Mouse (Mus musculus): ENCODE results near the gene Ski. TPM values are rescaled to one million over a fixed set of nuclear protein-coding genes. Genes with fewer than 3 reads are reported as not detected.

Ski gene
- polyA plus RNA-seq, 2 experiments: 2.4 to 4.5 TPM

DNA sequence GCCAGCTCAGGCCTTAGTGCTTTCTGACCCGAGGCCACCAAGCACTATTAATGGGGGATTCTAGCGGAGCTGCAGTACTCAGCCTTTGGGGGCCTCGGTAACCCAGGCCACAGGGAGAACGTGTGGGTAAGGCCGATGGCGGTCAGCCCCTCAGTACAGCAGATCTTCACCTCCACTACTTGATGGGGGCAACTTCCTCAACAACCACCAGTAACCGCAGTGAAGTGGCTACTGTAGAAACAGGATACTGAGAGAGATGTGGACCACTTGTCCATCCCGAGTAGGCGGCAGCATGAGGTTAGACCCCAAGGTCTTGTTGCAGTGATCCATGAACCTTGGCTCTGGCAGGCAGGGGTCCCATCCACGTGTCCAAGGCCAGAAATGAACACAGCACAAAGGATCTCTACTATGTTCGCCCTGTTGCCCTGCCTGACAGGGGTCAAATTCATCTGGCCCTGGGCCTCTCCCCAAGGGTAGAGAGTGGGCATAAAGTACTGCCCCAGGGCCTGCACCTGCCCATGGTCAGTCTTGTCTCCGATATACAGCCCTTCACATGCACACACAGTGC is 71.1 kb downstream of the Ski start:
- TF ChIP-seq EP300 (IDR thresholded peaks at IDR 0.05; ENCODE audit: low read depth) (no peak), CTCF (IDR thresholded peaks at IDR 0.05; ENCODE audit: low read depth) (no peak)
- no peak overlapping the region for H3K9ac ChIP-seq (replicated peaks)

DNA sequence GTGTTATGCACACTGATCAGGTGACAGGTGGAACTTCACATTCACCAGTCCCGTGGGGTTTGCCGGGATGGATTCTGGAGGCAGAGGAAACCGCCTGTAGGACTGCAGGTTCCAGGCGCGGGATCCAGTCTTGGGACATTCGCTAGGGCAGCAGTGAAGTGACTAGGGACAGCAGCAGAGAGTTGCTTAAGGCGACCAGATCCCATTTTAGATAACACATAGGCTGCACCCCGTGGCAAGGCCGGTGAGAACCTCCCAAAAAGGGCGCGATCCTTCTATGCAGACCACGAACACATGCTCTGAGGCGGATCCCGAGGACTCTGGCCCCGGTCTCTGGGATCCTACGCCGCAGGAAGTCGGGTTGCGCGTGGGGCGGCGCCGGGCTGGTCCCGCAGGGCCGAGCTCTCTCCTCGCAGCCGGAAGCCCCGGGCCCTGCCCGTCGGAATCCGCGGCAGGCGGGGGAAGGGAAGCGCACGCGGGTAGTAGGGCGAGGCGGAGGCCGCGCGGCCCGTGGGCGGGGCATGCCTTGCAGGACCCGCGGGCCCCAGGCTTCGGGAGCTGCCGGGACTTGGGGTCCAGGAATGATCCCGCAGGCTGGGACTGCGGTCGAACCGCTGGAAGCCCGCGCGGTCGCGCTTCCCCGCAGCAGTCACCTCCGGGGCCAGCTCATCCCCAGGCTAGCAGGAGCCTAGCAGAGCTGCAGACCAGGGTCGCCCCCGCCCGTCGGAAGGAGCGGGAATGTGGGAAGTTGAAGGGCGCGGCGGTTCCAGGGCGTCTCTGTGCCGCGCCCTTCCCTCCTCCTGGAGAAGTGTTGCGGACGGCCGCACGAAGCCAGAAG is 71.9 kb downstream of the Ski start:
- H3K27ac ChIP-seq: no peak overlapping the region
- TF ChIP-seq CTCF (IDR thresholded peaks at IDR 0.05; ENCODE audit: low read depth): no peak
- no peak for TF ChIP-seq EP300 (IDR thresholded peaks at IDR 0.05; ENCODE audit: low read depth)
- peak; percentile 76 for ATAC-seq (ENCODE audit: insufficient read depth)

More for the DNA sequence above, 71.1 kb downstream of the Ski start:
- ATAC-seq (ENCODE audit: insufficient read depth) (no peak), DNase-seq (ENCODE audit: low read depth in 3 of 3, low spot score in 3 of 3) (no peak)
- peaks cover 0 to 10% of the 10 kb centered on the region in 2 experiments; a peak in 2 of 4 replicates for H3K4me1 ChIP-seq (replicated peaks; ENCODE audit: control insufficient read depth in 2 of 2, insufficient read depth in 2 of 2, low read length in 1 of 2)
- H3K4me3 ChIP-seq (ENCODE audit: insufficient read depth in 1 of 2, low read depth in 2 of 2, low read length in 2 of 2): peak overlapping the region in 1 of 2 experiments; percentile 49; a peak in 2 of 4 replicates
- 24% methylated on average over 12 of the region's 12 CpGs for WGBS (ENCODE audit: insufficient replicate concordance)
- H3K27ac ChIP-seq: no peak overlapping the region
- peaks cover 10% of the 10 kb centered on the region for H3K27me3 ChIP-seq (ENCODE audit: control insufficient read depth, insufficient read depth, low read length)
- peak overlapping the region; percentile 66 for H3K4me2 ChIP-seq (ENCODE audit: low read depth)
- no peaks in the 10 kb centered on the region for H3K9me3 ChIP-seq (ENCODE audit: control insufficient read depth, low read length)
- H3K36me3 ChIP-seq (replicated peaks; ENCODE audit: control insufficient read depth, insufficient read depth, low read depth): no peaks in the 10 kb centered on the region

DNA sequence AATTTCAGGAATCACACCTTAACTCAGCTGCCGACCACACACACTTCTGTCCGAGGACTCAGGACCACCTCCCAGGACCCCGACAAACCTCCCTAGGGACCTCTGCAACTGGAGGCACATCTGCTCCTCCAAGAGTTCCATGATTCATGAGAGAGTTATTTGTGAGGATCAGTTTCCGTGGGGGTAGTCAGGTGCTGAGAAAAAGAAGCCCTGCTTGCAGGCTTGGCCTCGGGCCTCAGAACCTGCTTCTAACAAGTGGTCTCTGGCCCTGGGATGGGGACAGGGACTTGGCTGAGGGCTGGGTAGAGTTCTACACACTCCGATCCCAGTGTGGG is 72.5 kb downstream of the Ski start:
- no peaks in the 10 kb centered on the region for H3K36me3 ChIP-seq (replicated peaks; ENCODE audit: control insufficient read depth, insufficient read depth, low read depth)
- TF ChIP-seq EP300 (IDR thresholded peaks at IDR 0.05; ENCODE audit: low read depth) (no peak), CTCF (IDR thresholded peaks at IDR 0.05; ENCODE audit: low read depth) (no peak)
- H3K27ac ChIP-seq: no peak overlapping the region
- ATAC-seq (ENCODE audit: insufficient read depth): peak; percentile 2; the same call in 1 of the 2 replicates
- H3K4me1 ChIP-seq (replicated peaks; ENCODE audit: control insufficient read depth in 2 of 2, insufficient read depth in 2 of 2, low read length in 1 of 2): peaks cover 0 to 10% of the 10 kb centered on the region in 2 experiments; a peak in 2 of 4 replicates
- peaks cover 10% of the 10 kb centered on the region for H3K27me3 ChIP-seq (ENCODE audit: control insufficient read depth, insufficient read depth, low read length)
- no peak overlapping the region for H3K9ac ChIP-seq (replicated peaks)
- WGBS (ENCODE audit: insufficient replicate concordance): 61% methylated on average over 6 of the region's 6 CpGs
- H3K4me3 ChIP-seq (ENCODE audit: insufficient read depth in 1 of 2, low read depth in 2 of 2, low read length in 2 of 2): no peak overlapping the region
- H3K9me3 ChIP-seq (ENCODE audit: control insufficient read depth, low read length): no peaks in the 10 kb centered on the region
- no peak for DNase-seq (ENCODE audit: low read depth in 3 of 3, low spot score in 3 of 3)
- no peak overlapping the region for H3K4me2 ChIP-seq (ENCODE audit: low read depth)

More for the DNA sequence above, 71.9 kb downstream of the Ski start:
- WGBS (ENCODE audit: insufficient replicate concordance): 4% methylated on average over 73 of the region's 73 CpGs
- Histone ChIP-seq H3K36me3 (replicated peaks; ENCODE audit: control insufficient read depth, insufficient read depth, low read depth) (no peaks in the 10 kb centered on the region), H3K9me3 (ENCODE audit: control insufficient read depth, low read length) (no peaks in the 10 kb centered on the region), H3K4me2 (ENCODE audit: low read depth) (peak overlapping the region; percentile 66), H3K27me3 (ENCODE audit: control insufficient read depth, insufficient read depth, low read length) (peaks cover 10% of the 10 kb centered on the region), H3K9ac (replicated peaks) (peak overlapping the region; percentile 27; the same call in 1 of the 2 replicates), H3K4me3 (ENCODE audit: insufficient read depth in 1 of 2, low read depth in 2 of 2, low read length in 2 of 2) (peak overlapping the region; percentile 28 to 49), H3K4me1 (replicated peaks; ENCODE audit: control insufficient read depth in 2 of 2, insufficient read depth in 2 of 2, low read length in 1 of 2) (peaks cover 0 to 10% of the 10 kb centered on the region in 2 experiments; a peak in 2 of 4 replicates)
- peak in 1 of 3 experiments; percentile 24 for DNase-seq (ENCODE audit: low read depth in 3 of 3, low spot score in 3 of 3)

DNA sequence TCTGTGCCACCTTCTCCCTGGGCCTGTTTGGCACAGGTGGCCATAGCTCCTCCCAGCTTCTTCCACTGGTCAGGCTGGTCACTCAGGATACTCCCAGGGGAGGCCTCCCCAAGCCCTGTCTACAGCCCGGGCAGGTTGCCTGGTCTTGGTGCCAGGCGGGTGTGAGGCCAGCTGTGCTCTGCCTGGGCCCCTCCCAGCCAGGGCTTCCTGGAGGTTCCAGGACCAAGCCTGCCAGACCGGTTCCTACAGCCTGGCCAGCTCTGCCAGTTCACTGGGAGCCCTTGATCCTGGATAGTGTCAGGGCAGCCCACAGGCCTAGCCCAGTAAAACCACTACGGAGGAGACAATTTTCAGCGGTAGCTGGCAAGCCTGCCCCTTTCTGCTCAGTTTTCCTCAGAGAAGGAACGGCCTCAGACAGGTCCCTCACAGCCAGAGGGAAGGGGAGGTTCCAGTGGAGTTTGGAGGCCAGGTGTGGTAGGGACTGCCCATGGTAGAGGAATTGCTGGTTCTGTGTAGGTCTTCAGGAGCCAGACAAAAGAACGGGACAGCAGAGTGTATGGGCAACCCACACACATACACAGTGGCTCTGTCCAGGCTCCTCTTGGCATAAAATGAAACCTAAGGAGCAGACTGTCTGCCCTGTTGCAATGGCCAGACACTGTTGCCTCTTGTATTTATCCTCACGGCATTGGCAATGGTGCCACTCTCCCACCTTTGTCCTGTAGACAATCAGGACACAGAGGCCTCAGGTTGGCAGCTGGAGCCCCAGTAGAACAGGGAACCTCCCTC is 73.3 kb downstream of the Ski start:
- ATAC-seq (ENCODE audit: insufficient read depth) (no peak), DNase-seq (ENCODE audit: low read depth in 3 of 3, low spot score in 3 of 3) (no peak)
- H3K9me3 ChIP-seq (ENCODE audit: control insufficient read depth, low read length): no peaks in the 10 kb centered on the region
- H3K4me3 ChIP-seq (ENCODE audit: insufficient read depth in 1 of 2, low read depth in 2 of 2, low read length in 2 of 2): no peak overlapping the region
- H3K36me3 ChIP-seq (replicated peaks; ENCODE audit: control insufficient read depth, insufficient read depth, low read depth): no peaks in the 10 kb centered on the region
- H3K27ac ChIP-seq: no peak overlapping the region
- H3K4me2 ChIP-seq (ENCODE audit: low read depth): no peak overlapping the region
- H3K9ac ChIP-seq (replicated peaks): no peak overlapping the region
- TF ChIP-seq EP300 (IDR thresholded peaks at IDR 0.05; ENCODE audit: low read depth): no peak
- no peak for TF ChIP-seq CTCF (IDR thresholded peaks at IDR 0.05; ENCODE audit: low read depth)
- H3K27me3 ChIP-seq (ENCODE audit: control insufficient read depth, insufficient read depth, low read length): peaks cover 10% of the 10 kb centered on the region
- WGBS (ENCODE audit: insufficient replicate concordance): 66% methylated on average over 8 of the region's 8 CpGs
- H3K4me1 ChIP-seq (replicated peaks; ENCODE audit: control insufficient read depth in 2 of 2, insufficient read depth in 2 of 2, low read length in 1 of 2): peaks cover 0 to 10% of the 10 kb centered on the region in 2 experiments; a peak in 2 of 4 replicates

Measured in liver, embryonic 14.5 days (tissue).